Mouse (Mus musculus): ENCODE results near the gene Stat3. TPM values are rescaled to one million over a fixed set of nuclear protein-coding genes. Genes with fewer than 3 reads are reported as not detected.

Stat3 gene
- polyA plus RNA-seq, 1 experiment from 2014 or later: 50.6 TPM

- Histone ChIP-seq H3K27me3 (no peaks in the 10 kb centered on the region), H3K9me3 (replicated peaks) (no peaks in the 10 kb centered on the region), H3K4me3 (no peak overlapping the region), H3K36me3 (peaks cover 46% of the 10 kb centered on the region), H3K27ac (no peak overlapping the region), H3K4me1 (replicated peaks) (peaks cover 24% of the 10 kb centered on the region), H3K9ac (no peak overlapping the region), H3K4me2 (no peak overlapping the region)
- ATAC-seq (replicated peaks; ENCODE audit: insufficient number of reproducible peaks, insufficient read depth, low FRiP score, low read depth): no peak
- WGBS: 85% methylated on average over 4 of the region's 4 CpGs
Observed at GRCm38 (mm10) chr11:100887236-100887635, 52.1 kb downstream of the Stat3 start.

GRCm38 (mm10) chr11:100886188-100886740 lies 53.1 kb downstream of the Stat3 start:
- H3K4me3 ChIP-seq: no peak overlapping the region
- no peak for ATAC-seq (replicated peaks; ENCODE audit: insufficient number of reproducible peaks, insufficient read depth, low FRiP score, low read depth)
- H3K4me1 ChIP-seq (replicated peaks): peaks cover 15% of the 10 kb centered on the region
- no peaks in the 10 kb centered on the region for H3K27me3 ChIP-seq
- H3K4me2 ChIP-seq: no peak overlapping the region
- 32% methylated on average over 8 of the region's 8 CpGs for WGBS
- no peaks in the 10 kb centered on the region for H3K9me3 ChIP-seq (replicated peaks)
- H3K36me3 ChIP-seq: peaks cover 42% of the 10 kb centered on the region
- no peak overlapping the region for H3K9ac ChIP-seq
- no peak overlapping the region for H3K27ac ChIP-seq

GRCm38 (mm10) chr11:100885472-100885871 lies 53.9 kb downstream of the Stat3 start:
- no peak overlapping the region for H3K4me2 ChIP-seq
- no peak for ATAC-seq (replicated peaks; ENCODE audit: insufficient number of reproducible peaks, insufficient read depth, low FRiP score, low read depth)

GRCm38 (mm10) chr11:100883640-100884039 lies 55.7 kb downstream of the Stat3 start:
- Histone ChIP-seq H3K9ac (no peak overlapping the region), H3K4me2 (no peak overlapping the region), H3K9me3 (replicated peaks) (no peaks in the 10 kb centered on the region), H3K4me3 (no peak overlapping the region), H3K27me3 (no peaks in the 10 kb centered on the region), H3K27ac (no peak overlapping the region), H3K36me3 (peaks cover 22% of the 10 kb centered on the region), H3K4me1 (replicated peaks) (peaks cover 10% of the 10 kb centered on the region)
- 90% methylated on average over 10 of the region's 10 CpGs for WGBS
- no peak for ATAC-seq (replicated peaks; ENCODE audit: insufficient number of reproducible peaks, insufficient read depth, low FRiP score, low read depth)

More at GRCm38 (mm10) chr11:100885472-100885871, 53.9 kb downstream of the Stat3 start:
- H3K27me3 ChIP-seq: no peaks in the 10 kb centered on the region
- H3K9me3 ChIP-seq (replicated peaks): no peaks in the 10 kb centered on the region
- no peak overlapping the region for H3K27ac ChIP-seq
- peaks cover 36% of the 10 kb centered on the region for H3K36me3 ChIP-seq
- H3K4me3 ChIP-seq: no peak overlapping the region
- peaks cover 10% of the 10 kb centered on the region for H3K4me1 ChIP-seq (replicated peaks)
- H3K9ac ChIP-seq: no peak overlapping the region

GRCm38 (mm10) chr11:100879321-100880078 lies 59.8 kb downstream of the Stat3 start:
- H3K9me3 ChIP-seq (replicated peaks): no peaks in the 10 kb centered on the region
- H3K4me1 ChIP-seq (replicated peaks): no peaks in the 10 kb centered on the region
- no peak overlapping the region for H3K27ac ChIP-seq
- no peak overlapping the region for H3K9ac ChIP-seq
- H3K4me2 ChIP-seq: no peak overlapping the region
- WGBS: 68% methylated on average over 15 of the region's 15 CpGs
- no peak overlapping the region for H3K4me3 ChIP-seq
- H3K36me3 ChIP-seq: peaks cover 19% of the 10 kb centered on the region
- no peaks in the 10 kb centered on the region for H3K27me3 ChIP-seq
- ATAC-seq (replicated peaks; ENCODE audit: insufficient number of reproducible peaks, insufficient read depth, low FRiP score, low read depth): no peak

- no peak overlapping the region for H3K27ac ChIP-seq
- H3K36me3 ChIP-seq: peaks cover 19% of the 10 kb centered on the region
- H3K27me3 ChIP-seq: no peaks in the 10 kb centered on the region
- H3K9ac ChIP-seq: no peak overlapping the region
- H3K4me2 ChIP-seq: no peak overlapping the region
- H3K4me1 ChIP-seq (replicated peaks): peaks cover under 1% of the 10 kb centered on the region
- WGBS: 76% methylated on average over 3 of the region's 3 CpGs
- no peak for ATAC-seq (replicated peaks; ENCODE audit: insufficient number of reproducible peaks, insufficient read depth, low FRiP score, low read depth)
- H3K9me3 ChIP-seq (replicated peaks): no peaks in the 10 kb centered on the region
- no peak overlapping the region for H3K4me3 ChIP-seq
Observed at GRCm38 (mm10) chr11:100875761-100876160, 63.6 kb downstream of the Stat3 start.

GRCm38 (mm10) chr11:100870968-100871350 lies 68.4 kb downstream of the Stat3 start:
- H3K27ac ChIP-seq: no peak overlapping the region
- ATAC-seq (replicated peaks; ENCODE audit: insufficient number of reproducible peaks, insufficient read depth, low FRiP score, low read depth): no peak
- peaks cover 8% of the 10 kb centered on the region for H3K4me1 ChIP-seq (replicated peaks)
- no peak overlapping the region for H3K9ac ChIP-seq
- no peak overlapping the region for H3K4me2 ChIP-seq
- H3K4me3 ChIP-seq: no peak overlapping the region
- H3K27me3 ChIP-seq: no peaks in the 10 kb centered on the region
- 70% methylated on average over 8 of the region's 8 CpGs for WGBS
- peaks cover 4% of the 10 kb centered on the region; the same call in 1 of the 2 replicates for H3K36me3 ChIP-seq
- H3K9me3 ChIP-seq (replicated peaks): no peaks in the 10 kb centered on the region

- Histone ChIP-seq H3K4me1 (replicated peaks) (peaks cover 8% of the 10 kb centered on the region), H3K36me3 (no peaks in the 10 kb centered on the region), H3K27ac (no peak overlapping the region), H3K4me3 (no peak overlapping the region), H3K4me2 (no peak overlapping the region), H3K9me3 (replicated peaks) (no peaks in the 10 kb centered on the region), H3K9ac (no peak overlapping the region), H3K27me3 (no peaks in the 10 kb centered on the region)
- no peak for ATAC-seq (replicated peaks; ENCODE audit: insufficient number of reproducible peaks, insufficient read depth, low FRiP score, low read depth)
- WGBS: 73% methylated on average over 10 of the region's 10 CpGs
Observed at GRCm38 (mm10) chr11:100870256-100870967, 68.9 kb downstream of the Stat3 start.

- ATAC-seq (replicated peaks; ENCODE audit: insufficient number of reproducible peaks, insufficient read depth, low FRiP score, low read depth): no peak
- Histone ChIP-seq H3K36me3 (no peaks in the 10 kb centered on the region), H3K27ac (no peak overlapping the region), H3K4me2 (no peak overlapping the region), H3K4me1 (replicated peaks) (peaks cover 11% of the 10 kb centered on the region), H3K27me3 (no peaks in the 10 kb centered on the region), H3K4me3 (no peak overlapping the region), H3K9ac (no peak overlapping the region), H3K9me3 (replicated peaks) (no peaks in the 10 kb centered on the region)
- WGBS: 65% methylated on average over 7 of the region's 7 CpGs
Observed at GRCm38 (mm10) chr11:100865618-100866017, 73.7 kb downstream of the Stat3 start.

- no peaks in the 10 kb centered on the region for H3K27me3 ChIP-seq
- no peak overlapping the region for H3K4me3 ChIP-seq
- peaks cover 17% of the 10 kb centered on the region for H3K4me1 ChIP-seq (replicated peaks)
- no peaks in the 10 kb centered on the region for H3K9me3 ChIP-seq (replicated peaks)
- 86% methylated on average over 10 of the region's 10 CpGs for WGBS
- H3K27ac ChIP-seq: no peak overlapping the region
- no peaks in the 10 kb centered on the region for H3K36me3 ChIP-seq
- ATAC-seq (replicated peaks; ENCODE audit: insufficient number of reproducible peaks, insufficient read depth, low FRiP score, low read depth): no peak
- no peak overlapping the region for H3K4me2 ChIP-seq
- H3K9ac ChIP-seq: no peak overlapping the region
Observed at GRCm38 (mm10) chr11:100863141-100863540, 76.2 kb downstream of the Stat3 start.

- H3K4me2 ChIP-seq: no peak overlapping the region
- 0 out of 2 replicates have a peak, but pooled peaks cover 5% of the 10 kb centered on the region for H3K27me3 ChIP-seq
- ATAC-seq (replicated peaks; ENCODE audit: insufficient number of reproducible peaks, insufficient read depth, low FRiP score, low read depth): no peak
- no peak overlapping the region for H3K27ac ChIP-seq
- peaks cover 17% of the 10 kb centered on the region for H3K4me1 ChIP-seq (replicated peaks)
- H3K9me3 ChIP-seq (replicated peaks): no peaks in the 10 kb centered on the region
- 48% methylated on average over 3 of the region's 3 CpGs for WGBS
- no peak overlapping the region for H3K4me3 ChIP-seq
- H3K9ac ChIP-seq: no peak overlapping the region
- no peaks in the 10 kb centered on the region for H3K36me3 ChIP-seq
Observed at GRCm38 (mm10) chr11:100861836-100862235, 77.5 kb downstream of the Stat3 start.
